Mouse (Mus musculus) MEL (cell line): ENCODE measurements around the gene Ablim1. TPM values are rescaled to one million over a fixed set of nuclear protein-coding genes. Genes with fewer than 3 reads are reported as not detected.

ENCODE experiments used
- DNase-seq: peaks from one replicate; pipeline ENCODE4 v3.0.0; 2011; ENCODE audit warnings: low read depth, low spot score
- H3K27ac ChIP-seq: 2 replicates; pipeline ENCODE4 v1.5.1; 2012; ENCODE audit warnings: low read depth, mild to moderate bottlenecking, control low read depth, low read length, moderate library complexity; ENCODE audit not compliant: control insufficient read depth
- H3K27me3 ChIP-seq, 2 experiments: fragments of 150-350 bp in 1 of 2; sonication (generic) in 1 of 2; 2 replicates each; pipeline ENCODE4 v1.6.1; 2012; ENCODE audit warnings: low read length in 2 of 2, mild to moderate bottlenecking in 2 of 2, improper control_type of control experiment in 1 of 2, moderate library complexity in 1 of 2; ENCODE audit not compliant: insufficient read depth in 2 of 2, control insufficient read depth in 1 of 2
- H3K36me3 ChIP-seq, 2 experiments: 2 replicates each; pipeline ENCODE4 v1.6.1; 2012 to 2014; ENCODE audit warnings: low read length in 2 of 2, improper control_type of control experiment in 1 of 2, inconsistent platforms in 1 of 2, mild to moderate bottlenecking in 1 of 2; ENCODE audit not compliant: insufficient read depth in 2 of 2, control insufficient read depth in 1 of 2
- H3K4me1 ChIP-seq, 2 experiments: fragments of 150-350 bp in 1 of 2; sonication (generic) in 1 of 2; 2 replicates each; pipeline ENCODE4 v1.6.1; 2012; ENCODE audit warnings: low read length in 2 of 2, improper control_type of control experiment in 1 of 2, mild to moderate bottlenecking in 1 of 2; ENCODE audit not compliant: insufficient read depth in 2 of 2, control insufficient read depth in 1 of 2
- H3K4me3 ChIP-seq, 2 experiments: fragments of 150-350 bp in 1 of 2; sonication (generic) in 1 of 2; 2 replicates each; pipeline ENCODE4 v1.5.1; 2012; ENCODE audit warnings: low read depth in 2 of 2, low read length in 2 of 2, mild to moderate bottlenecking in 2 of 2, moderate library complexity in 2 of 2, control low read depth in 1 of 2, improper control_type of control experiment in 1 of 2; ENCODE audit not compliant: control insufficient read depth in 1 of 2, insufficient read depth in 1 of 2
- H3K79me2 ChIP-seq: 2 replicates; pipeline ENCODE4 v1.6.1; 2012; ENCODE audit warnings: mild to moderate bottlenecking, low read length, moderate library complexity; ENCODE audit not compliant: control insufficient read depth, poor library complexity, insufficient read depth
- H3K9ac ChIP-seq: 2 replicates; pipeline ENCODE4 v1.6.1; 2012; ENCODE audit warnings: low read depth, mild to moderate bottlenecking, control low read depth, low read length, moderate library complexity; ENCODE audit not compliant: control insufficient read depth, poor library complexity, severe bottlenecking
- H3K9me3 ChIP-seq: fragments of 150-350 bp; sonication (generic); replicated peaks from 2 replicates; pipeline ENCODE4 v1.6.1; 2012; ENCODE audit warnings: mild to moderate bottlenecking, low read length, improper control_type of control experiment, moderate library complexity; ENCODE audit not compliant: insufficient read depth
- CHD2 ChIP-seq: IDR thresholded peaks from 2 replicates; pipeline ENCODE4 v1.6.1; 2011; ENCODE audit warnings: low read length, improper control_type of control experiment
- CTCF ChIP-seq, 3 experiments: IDR thresholded peaks in 2 of 3; conservative IDR thresholded peaks in 1 of 3; 2 replicates each; pipeline ENCODE4 v1.5.1; 2011 to 2012; ENCODE audit warnings: low read length in 3 of 3, low read depth in 2 of 3, mild to moderate bottlenecking in 2 of 3, improper control_type of control experiment in 1 of 3, inconsistent platforms in 1 of 3, mixed read lengths in 1 of 3, moderate library complexity in 1 of 3; ENCODE audit not compliant: control insufficient read depth in 1 of 3, insufficient read depth in 1 of 3, poor library complexity in 1 of 3, severe bottlenecking in 1 of 3
- E2F4 ChIP-seq: IDR thresholded peaks from 2 replicates; pipeline ENCODE4 v1.6.1; 2011; ENCODE audit warnings: low read depth, low read length, improper control_type of control experiment, borderline replicate concordance
- ELF1 ChIP-seq: IDR thresholded peaks from 2 replicates; pipeline ENCODE4 v1.6.1; 2014; ENCODE audit warnings: low read depth, mild to moderate bottlenecking, inconsistent platforms, low read length, improper control_type of control experiment, moderate library complexity
- EP300 ChIP-seq, 2 experiments: IDR thresholded peaks; 2 replicates each; pipeline ENCODE4 v1.6.1; 2011; ENCODE audit warnings: improper control_type of control experiment in 2 of 2, low read length in 2 of 2, low read depth in 1 of 2, mild to moderate bottlenecking in 1 of 2
- ETS1 ChIP-seq: IDR thresholded peaks from 2 replicates; pipeline ENCODE4 v1.6.1; 2012; ENCODE audit warnings: low read depth, mild to moderate bottlenecking, inconsistent platforms, low read length, improper control_type of control experiment, moderate library complexity
- GATA1 ChIP-seq: IDR thresholded peaks from 2 replicates; pipeline ENCODE4 v1.6.1; 2011; ENCODE audit warnings: low read depth, low read length, improper control_type of control experiment
- HCFC1 ChIP-seq: IDR thresholded peaks from 2 replicates; pipeline ENCODE4 v1.6.1; 2012; ENCODE audit warnings: low read depth, mild to moderate bottlenecking, inconsistent platforms, low read length, improper control_type of control experiment, moderate library complexity
- MEF2A ChIP-seq: IDR thresholded peaks from 2 replicates; pipeline ENCODE4 v1.6.1; 2014; ENCODE audit warnings: low read depth, mild to moderate bottlenecking, inconsistent platforms, low read length, improper control_type of control experiment; ENCODE audit not compliant: poor library complexity, insufficient replicate concordance, severe bottlenecking; ENCODE audit errors: extremely low read depth
- MXI1 ChIP-seq: IDR thresholded peaks from 2 replicates; pipeline ENCODE4 v1.6.1; 2011; ENCODE audit warnings: mild to moderate bottlenecking, low read depth, low read length, improper control_type of control experiment
- MYB ChIP-seq: IDR thresholded peaks from 2 replicates; pipeline ENCODE4 v1.6.1; 2011; ENCODE audit warnings: mild to moderate bottlenecking, low read depth, low read length, improper control_type of control experiment
- MYC ChIP-seq: IDR thresholded peaks from 2 replicates; pipeline ENCODE4 v1.6.1; 2011; ENCODE audit warnings: low read depth, mild to moderate bottlenecking, low read length, improper control_type of control experiment, moderate library complexity
- NELFE ChIP-seq: IDR thresholded peaks from 2 replicates; pipeline ENCODE4 v1.6.1; 2011; ENCODE audit warnings: low read depth, low read length, improper control_type of control experiment
- POLR2A ChIP-seq, 2 experiments: IDR thresholded peaks; 2 replicates each; pipeline ENCODE4 v1.6.1; 2011 to 2012; ENCODE audit warnings: low read length in 2 of 2, mild to moderate bottlenecking in 2 of 2, control low read depth in 1 of 2, improper control_type of control experiment in 1 of 2, low read depth in 1 of 2, moderate library complexity in 1 of 2; ENCODE audit not compliant: control insufficient read depth in 1 of 2, insufficient read depth in 1 of 2, poor library complexity in 1 of 2
- POLR2AphosphoS2 ChIP-seq: IDR thresholded peaks from 2 replicates; pipeline ENCODE4 v1.6.1; 2011; ENCODE audit warnings: low read length, improper control_type of control experiment
- RAD21 ChIP-seq: IDR thresholded peaks from 2 replicates; pipeline ENCODE4 v1.6.1; 2011; ENCODE audit warnings: mild to moderate bottlenecking, low read depth, low read length, improper control_type of control experiment
- RCOR1 ChIP-seq: IDR thresholded peaks from 2 replicates; pipeline ENCODE4 v1.6.1; 2012; ENCODE audit warnings: low read depth, mild to moderate bottlenecking, inconsistent platforms, low read length, improper control_type of control experiment
- SIN3A ChIP-seq: IDR thresholded peaks from 2 replicates; pipeline ENCODE4 v1.6.1; 2012; ENCODE audit warnings: low read length, improper control_type of control experiment, inconsistent platforms
- TAL1 ChIP-seq: IDR thresholded peaks from 2 replicates; pipeline ENCODE4 v1.6.1; 2012; ENCODE audit warnings: mild to moderate bottlenecking, inconsistent platforms, low read length, moderate library complexity, mixed read lengths
- TBP ChIP-seq: IDR thresholded peaks from 2 replicates; pipeline ENCODE4 v1.8.0; 2011; ENCODE audit warnings: low read depth, low read length, improper control_type of control experiment
- TCF12 ChIP-seq: IDR thresholded peaks from 2 replicates; pipeline ENCODE4 v1.6.1; 2014; ENCODE audit warnings: low read depth, mild to moderate bottlenecking, inconsistent platforms, low read length, improper control_type of control experiment, moderate library complexity
- ZC3H11A ChIP-seq: IDR thresholded peaks from 2 replicates; pipeline ENCODE4 v1.6.1; 2012; ENCODE audit warnings: low read depth, mild to moderate bottlenecking, inconsistent platforms, low read length, improper control_type of control experiment
- polyA plus RNA-seq, 2 experiments: library from polyadenylated mRNA; stranded (reverse) in 1 of 2; unstranded in 1 of 2; fragments of >175 nt in 1 of 2; fragments of >200 nt in 1 of 2; gene quantifications; 2 replicates each; pipeline versions ENCODE4 v1.2.1 to v1.2.4; 2012; ENCODE audit warnings: low replicate concordance in 2 of 2, low read depth in 1 of 2; ENCODE audit not compliant: insufficient read length in 2 of 2, insufficient read depth in 1 of 2, missing spikeins in 1 of 2
- total RNA-seq: library from RNA; depleted of rRNA; stranded (reverse); fragments of 300-350 nt; gene quantifications from 2 replicates; pipeline ENCODE4 v1.2.3, GENCODE M21; 2012

Gene Ablim1
- total and polyA plus RNA-seq, 3 experiments, result not detected

DNA sequence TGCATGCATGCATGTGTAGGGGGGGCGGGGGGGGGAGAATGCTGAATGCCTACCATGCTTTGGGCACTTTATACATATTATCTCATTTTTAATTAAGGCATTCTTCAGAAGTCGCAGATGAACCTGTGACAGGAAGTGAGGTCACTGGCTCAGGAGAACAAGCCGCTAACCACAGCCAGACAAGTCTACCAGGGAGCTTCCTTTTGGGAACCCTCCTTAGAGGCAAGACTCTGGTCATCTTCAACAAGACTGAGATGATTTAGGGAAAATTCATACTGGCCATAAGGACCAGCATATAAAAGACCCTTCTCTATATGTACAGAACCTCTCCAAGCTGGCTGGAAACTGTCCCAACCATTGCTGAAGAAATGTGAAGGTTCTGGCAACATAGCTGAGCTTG, 195.1 kb downstream of the Ablim1 start:
- Histone ChIP-seq H3K27ac (no peak overlapping the region), H3K79me2 (no peaks in the 10 kb centered on the region), H3K9ac (no peak overlapping the region), H3K9me3 (no peaks in the 10 kb centered on the region)
- no peak for DNase-seq
- TF ChIP-seq CTCF (IDR thresholded peaks at IDR 0.05 in 2 of 3, conservative IDR thresholded peaks at IDR 0.05 in 1 of 3; ENCODE audit: control insufficient read depth in 1 of 3, insufficient read depth in 1 of 3, low read depth in 2 of 3, low read length in 3 of 3, poor library complexity in 1 of 3, severe bottlenecking in 1 of 3), result no peak
- no peak for TF ChIP-seq POLR2A (IDR thresholded peaks at IDR 0.05; ENCODE audit: control insufficient read depth in 1 of 2, insufficient read depth in 1 of 2, low read depth in 1 of 2, low read length in 2 of 2, poor library complexity in 1 of 2)
- TF ChIP-seq NELFE, result no peak
- no peak for TF ChIP-seq TCF12
- TF ChIP-seq GATA1, result no peak
- TF ChIP-seq ELF1, result no peak
- TF ChIP-seq TAL1, result no peak
- no peak for TF ChIP-seq EP300 (IDR thresholded peaks at IDR 0.05; ENCODE audit: low read depth in 1 of 2, low read length in 2 of 2)
- TF ChIP-seq POLR2AphosphoS2, result no peak
- no peak for TF ChIP-seq CHD2
- TF ChIP-seq MXI1, result no peak
- TF ChIP-seq TBP, result no peak
- TF ChIP-seq MEF2A, result no peak
- no peak for TF ChIP-seq RAD21
- TF ChIP-seq SIN3A, result no peak
- no peak for TF ChIP-seq MYC
- TF ChIP-seq, all 39 proteins: peak for 0
- Histone ChIP-seq H3K4me3 (no peak overlapping the region), H3K27me3 (no peaks in the 10 kb centered on the region; a peak in 1 of 4 replicates), H3K36me3 (no peaks in the 10 kb centered on the region), H3K4me1 (no peaks in the 10 kb centered on the region)

- DNase-seq, result no peak
- Histone ChIP-seq H3K27me3 (no peaks in the 10 kb centered on the region; a peak in 1 of 4 replicates), H3K36me3 (no peaks in the 10 kb centered on the region), H3K9me3 (no peaks in the 10 kb centered on the region), H3K79me2 (no peaks in the 10 kb centered on the region), H3K27ac (no peak overlapping the region), H3K4me3 (no peak overlapping the region), H3K9ac (no peak overlapping the region), H3K4me1 (no peaks in the 10 kb centered on the region)
- TF ChIP-seq ZC3H11A (no peak), MYB (no peak), ETS1 (no peak), TAL1 (no peak), MYC (no peak), HCFC1 (no peak), RCOR1 (no peak), MEF2A (no peak), E2F4 (no peak)
Observed at GRCm38 (mm10) chr19:57118785-57119565, 195.7 kb downstream of the Ablim1 start.
